In the genomic region with DNA sequence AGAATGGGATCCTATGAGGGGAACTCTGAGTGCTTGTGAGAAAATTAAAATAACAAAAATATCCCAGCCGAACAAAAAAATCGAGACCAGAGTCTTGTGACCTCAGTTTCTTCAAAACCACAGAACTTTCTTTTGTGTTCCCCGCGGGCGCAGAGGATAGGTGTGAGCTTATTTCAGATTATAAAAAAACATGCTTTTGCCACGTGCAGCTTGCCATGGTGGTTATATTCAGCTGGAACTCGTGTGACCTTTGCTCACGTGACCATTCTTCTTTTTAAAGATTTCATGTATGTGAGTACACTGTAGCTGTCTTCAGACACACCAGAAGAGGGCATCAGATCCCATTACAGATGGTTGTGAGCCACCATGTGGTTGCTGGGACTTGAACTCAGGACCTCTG, we compare ENCODE assay signal across 19 mouse cellular contexts. TPM values are rescaled to one million over a fixed set of nuclear protein-coding genes. Genes with fewer than 3 reads are reported as not detected.
DNase-seq lines count a peak whose midpoint lies in the region; ATAC-seq lines count a peak whose summit lies in the region.
"Had no signal": no experiment of that assay in that cellular context is flagged by ENCODE, and none has a peak within 500 bp of the region (broad histone marks: within the 10 kb centered on the region; RNA-seq: fewer than 3 reads in every experiment).

No protein-coding gene starts in this region.

- no peak for ATAC-seq in hindbrain, embryonic 14.5 days (ENCODE audit: low FRiP score)
- no peak for ATAC-seq in hindbrain, embryonic 16.5 days
- ATAC-seq in midbrain, embryonic 16.5 days: no peak
- no peak for ATAC-seq in midbrain, embryonic 11.5 days (ENCODE audit: low FRiP score)
- ATAC-seq: inflammation-experienced regulatory T-cells, adult 6 months had no signal

- H3K27ac ChIP-seq in hindbrain, embryonic 14.5 days: 0 out of 2 replicates have a peak overlapping the region, but pooled peaks have one; percentile 14
- H3K27ac ChIP-seq in hindbrain, embryonic 16.5 days (ENCODE audit: low read depth, low read length): no peak overlapping the region
- peak overlapping the region; percentile 68 for H3K27ac ChIP-seq in midbrain, embryonic 16.5 days (ENCODE audit: low read length)
- no peak overlapping the region for H3K27ac ChIP-seq in midbrain, embryonic 11.5 days (ENCODE audit: low read depth, low read length)
- H3K27ac ChIP-seq: embryonic facial prominence, embryonic 13.5 days; forebrain, embryonic 12.5 days; hindbrain, embryonic 13.5 days had no signal

- H3K9me3 ChIP-seq in hindbrain, embryonic 14.5 days (ENCODE audit: control insufficient read depth, low read length): no peaks in the 10 kb centered on the region
- no peaks in the 10 kb centered on the region for H3K9me3 ChIP-seq in hindbrain, embryonic 16.5 days (ENCODE audit: control insufficient read depth, low read length)
- H3K9me3 ChIP-seq in midbrain, embryonic 16.5 days (replicated peaks; ENCODE audit: control insufficient read depth, low read length, poor library complexity, severe bottlenecking): no peaks in the 10 kb centered on the region
- H3K9me3 ChIP-seq in midbrain, embryonic 11.5 days (ENCODE audit: control insufficient read depth, low read length): no peaks in the 10 kb centered on the region
- H3K9me3 ChIP-seq: embryonic facial prominence, embryonic 13.5 days; forebrain, embryonic 12.5 days; heart, embryonic 15.5 days; hindbrain, embryonic 13.5 days had no signal

- no peak overlapping the region for H3K4me3 ChIP-seq in hindbrain, embryonic 14.5 days (replicated peaks; ENCODE audit: low read length)
- H3K4me3 ChIP-seq in hindbrain, embryonic 16.5 days (ENCODE audit: low read length): no peak overlapping the region
- H3K4me3 ChIP-seq in midbrain, embryonic 16.5 days (ENCODE audit: low read depth, low read length): no peak overlapping the region
- no peak overlapping the region for H3K4me3 ChIP-seq in midbrain, embryonic 11.5 days (ENCODE audit: low read depth, low read length)
- H3K4me3 ChIP-seq: embryonic facial prominence, embryonic 13.5 days; forebrain, embryonic 12.5 days; heart, embryonic 15.5 days; hindbrain, embryonic 13.5 days had no signal

- H3K27me3 ChIP-seq in hindbrain, embryonic 14.5 days (ENCODE audit: control insufficient read depth, insufficient read depth, low read length): no peaks in the 10 kb centered on the region
- no peaks in the 10 kb centered on the region for H3K27me3 ChIP-seq in hindbrain, embryonic 16.5 days (replicated peaks; ENCODE audit: control insufficient read depth, insufficient read depth, low read length)
- H3K27me3 ChIP-seq in midbrain, embryonic 16.5 days (ENCODE audit: control insufficient read depth, insufficient read depth, low read depth, low read length): no peaks in the 10 kb centered on the region
- no peaks in the 10 kb centered on the region for H3K27me3 ChIP-seq in midbrain, embryonic 11.5 days (ENCODE audit: control insufficient read depth, insufficient read depth, low read length)
- H3K27me3 ChIP-seq: forebrain, embryonic 12.5 days; heart, embryonic 15.5 days; hindbrain, embryonic 13.5 days had no signal

- DNase-seq in heart, adult 11 months: peak; percentile 70
- no peak for DNase-seq in heart, postnatal 10 days
- no peak for DNase-seq in hindbrain, embryonic 14.5 days (ENCODE audit: low spot score)
- no peak for DNase-seq in midbrain, embryonic 11.5 days (ENCODE audit: low spot score, missing footprints)
- no peak for DNase-seq in retina, embryonic 14.5 days (ENCODE audit: low spot score)
- DNase-seq: adrenal gland, adult 2 months; adrenal gland, postnatal 25 days; cerebellum, adult 18-20 months; cerebellum, adult 9-11 months; cerebellum, postnatal 36 days; gastrocnemius, postnatal 10 days; heart, postnatal 36 days had no signal

- no peak overlapping the region for H3K4me2 ChIP-seq in hindbrain, embryonic 14.5 days (replicated peaks)
- no peak overlapping the region for H3K4me2 ChIP-seq in hindbrain, embryonic 16.5 days (ENCODE audit: low read length)
- no peak overlapping the region for H3K4me2 ChIP-seq in midbrain, embryonic 16.5 days (ENCODE audit: low read length)
- H3K4me2 ChIP-seq in midbrain, embryonic 11.5 days: no peak overlapping the region
- H3K4me2 ChIP-seq: forebrain, embryonic 12.5 days; hindbrain, embryonic 13.5 days had no signal

- no peaks in the 10 kb centered on the region for H3K4me1 ChIP-seq in hindbrain, embryonic 14.5 days (replicated peaks; ENCODE audit: control insufficient read depth, insufficient read depth, low read length)
- H3K4me1 ChIP-seq in hindbrain, embryonic 16.5 days (ENCODE audit: control insufficient read depth, insufficient read depth, low read depth, low read length): no peaks in the 10 kb centered on the region
- peaks cover 3% of the 10 kb centered on the region; the same call in 1 of the 2 replicates for H3K4me1 ChIP-seq in midbrain, embryonic 16.5 days (ENCODE audit: control insufficient read depth, insufficient read depth, low read length)
- no peaks in the 10 kb centered on the region for H3K4me1 ChIP-seq in midbrain, embryonic 11.5 days (ENCODE audit: control insufficient read depth, insufficient read depth, low read length)
- H3K4me1 ChIP-seq: forebrain, embryonic 12.5 days had no signal

- whole genome bisulfite sequencing in hindbrain, embryonic 14.5 days: 92% methylated on average over 8 of the region's 8 CpGs
- WGBS in hindbrain, embryonic 16.5 days: 88% methylated on average over 8 of the region's 8 CpGs
- WGBS in midbrain, embryonic 16.5 days: 90% methylated on average over 8 of the region's 8 CpGs
- WGBS in midbrain, embryonic 11.5 days: 89% methylated on average over 8 of the region's 8 CpGs

- no peak overlapping the region for H3K9ac ChIP-seq in hindbrain, embryonic 14.5 days
- no peak overlapping the region for H3K9ac ChIP-seq in hindbrain, embryonic 16.5 days (ENCODE audit: low read depth, low read length)
- H3K9ac ChIP-seq in midbrain, embryonic 16.5 days (ENCODE audit: low read depth, low read length): no peak overlapping the region
- no peak overlapping the region for H3K9ac ChIP-seq in midbrain, embryonic 11.5 days (ENCODE audit: low read length)
- H3K9ac ChIP-seq: embryonic facial prominence, embryonic 13.5 days; forebrain, embryonic 12.5 days; heart, embryonic 15.5 days; hindbrain, embryonic 13.5 days had no signal

- peaks cover 8% of the 10 kb centered on the region for H3K36me3 ChIP-seq in hindbrain, embryonic 14.5 days (replicated peaks; ENCODE audit: control insufficient read depth, insufficient read depth)
- 0 out of 2 replicates have a peak, but pooled peaks cover 7% of the 10 kb centered on the region for H3K36me3 ChIP-seq in hindbrain, embryonic 16.5 days (ENCODE audit: control insufficient read depth, insufficient read depth, low read length)
- peaks cover 6% of the 10 kb centered on the region for H3K36me3 ChIP-seq in midbrain, embryonic 16.5 days (ENCODE audit: control insufficient read depth, insufficient read depth, low read length)
- no peaks in the 10 kb centered on the region for H3K36me3 ChIP-seq in midbrain, embryonic 11.5 days (ENCODE audit: control insufficient read depth, insufficient read depth, low read length)
- H3K36me3 ChIP-seq: embryonic facial prominence, embryonic 13.5 days had no signal

- intact Hi-C loops in heart, postnatal 10 days (cut with DNase I): no loop called here

RNA-seq across cellular contexts. Expression of gene Pofut2, which starts 30.5 kb away (rescaled TPM):
- total RNA-seq in heart, postnatal 10 days (2021): 10 to 100 TPM; 60.3 to 61.0 TPM
- 53.2 and 53.3 TPM in 2 replicates for polyA plus RNA-seq in hindbrain, embryonic 14.5 days (2014; fragmentation: Nextera tagmentation; extraction: Ambion mirVana)
- polyA plus RNA-seq in hindbrain, embryonic 16.5 days (2015; fragmentation: Nextera tagmentation; extraction: Ambion mirVana): 58.8 and 65.7 TPM in 2 replicates
- 51.5 and 52.5 TPM in 2 replicates for polyA plus RNA-seq in midbrain, embryonic 16.5 days (2015; fragmentation: Nextera tagmentation; extraction: Ambion mirVana)
- polyA plus RNA-seq in midbrain, embryonic 11.5 days (2014; fragmentation: Nextera tagmentation; extraction: Ambion mirVana): 63.6 and 69.7 TPM in 2 replicates

Comparison
In these comparisons a context has a peak if more than half of its experiments do, and no peak if none do; other contexts are left out.
1. H3K27ac ChIP-seq: peak in hindbrain, embryonic 14.5 days (single experiment) and midbrain, embryonic 16.5 days (single experiment); none in hindbrain, embryonic 16.5 days (single experiment) and midbrain, embryonic 11.5 days (single experiment).